ENCODE assay signal across 10 mouse cellular contexts in genomic region chr5:53992616-53993015, GRCm38 (mm10). TPM values are rescaled to one million over a fixed set of nuclear protein-coding genes. Genes with fewer than 3 reads are reported as not detected.
DNase-seq lines count a peak whose midpoint lies in the region; ATAC-seq and TF ChIP-seq lines count a peak whose summit lies in the region.
"Had no signal": no experiment of that assay in that cellular context is flagged by ENCODE, and none has a peak within 500 bp of the region (broad histone marks: within the 10 kb centered on the region; RNA-seq: fewer than 3 reads in every experiment).

No protein-coding gene starts in this region.

- peaks cover 13% of the 10 kb centered on the region for H3K4me1 ChIP-seq in liver, postnatal 0 days (ENCODE audit: insufficient read depth)

- H3K9ac ChIP-seq in liver, postnatal 0 days (replicated peaks): no peak overlapping the region

- no peak overlapping the region for H3K4me3 ChIP-seq in liver, postnatal 0 days (ENCODE audit: low read depth, low read length)

- H3K27ac ChIP-seq in liver, postnatal 0 days (ENCODE audit: low read depth): no peak overlapping the region

- WGBS in liver, postnatal 0 days (ENCODE audit: insufficient replicate concordance): 64% methylated on average over 7 of the region's 7 CpGs

- no peak for TF ChIP-seq CTCF in liver, postnatal 0 days (IDR thresholded peaks at IDR 0.05; ENCODE audit: low read depth)

- no peaks in the 10 kb centered on the region for H3K27me3 ChIP-seq in liver, postnatal 0 days (ENCODE audit: insufficient read depth, low read length)

- intact Hi-C loops in heart, postnatal 36 days (cut with DNase I): no loop called here

- H3K36me3 ChIP-seq in liver, postnatal 0 days (replicated peaks; ENCODE audit: insufficient read depth, low read length): no peaks in the 10 kb centered on the region

- H3K4me2 ChIP-seq in liver, postnatal 0 days (ENCODE audit: low read depth, low read length): no peak overlapping the region

- TF ChIP-seq EP300 in liver, postnatal 0 days (IDR thresholded peaks at IDR 0.05; ENCODE audit: low read depth): no peak

- peak; percentile 65 for ATAC-seq in liver, postnatal 0 days
- no peak for ATAC-seq in megakaryocyte progenitor cell, adult 5-6 weeks (replicated peaks; ENCODE audit: poor library complexity)
- ATAC-seq: inflammation-experienced regulatory T-cells, adult 6 months had no signal

- no peaks in the 10 kb centered on the region for H3K9me3 ChIP-seq in liver, postnatal 0 days (ENCODE audit: low read length)

- DNase-seq in adrenal gland, postnatal 10 days: peak; percentile 27
- DNase-seq in adrenal gland, adult 18-20 months (ENCODE audit: low spot score in 2 of 2): no peak
- peak; percentile 64 for DNase-seq in cerebellum, adult 9-11 months
- DNase-seq in kidney, adult 9 months: peak; percentile 26
- no peak for DNase-seq in liver, postnatal 0 days
- DNase-seq in heart, postnatal 36 days: no peak
- no peak for DNase-seq in urinary bladder, adult 2 months (ENCODE audit: low spot score)
- DNase-seq: lung, postnatal 10 days had no signal

RNA-seq across cellular contexts. Expression of gene Stim2, which starts 5.7 kb away (rescaled TPM):
- 10 to 100 TPM; 28.7 to 35.1 TPM for total RNA-seq in adrenal gland, postnatal 10 days (2021)
- total RNA-seq in adrenal gland, adult 18-20 months (2021): 10 to 100 TPM; 27.5 to 28.7 TPM
- 5.4 and 6.3 TPM in 2 replicates for polyA plus RNA-seq in liver, postnatal 0 days (2015; fragmentation: Nextera tagmentation; extraction: Ambion mirVana)
- total RNA-seq in megakaryocyte progenitor cell, adult 5-6 weeks (2015): 19.6 and 20.6 TPM in 2 replicates
- 20.2 and 21.7 TPM in 2 replicates for total RNA-seq in megakaryocyte progenitor cell, adult 5-6 weeks (2017)
- total RNA-seq in heart, postnatal 36 days (2021): 10 to 100 TPM; 14.0 to 17.0 TPM
- 7.0 and 11.8 TPM in 2 replicates for polyA plus RNA-seq in urinary bladder, adult 2 months (2012; rRNA removed)

Comparison
In these comparisons a context has a peak if more than half of its experiments do, and no peak if none do; other contexts are left out.
1. DNase-seq: peak in adrenal gland, postnatal 10 days (single experiment), cerebellum, adult 9-11 months (single experiment) and kidney, adult 9 months (single experiment); none in adrenal gland, adult 18-20 months (0 of 2), liver, postnatal 0 days (single experiment), heart, postnatal 36 days (0 of 2) and urinary bladder, adult 2 months (single experiment).